Mouse (Mus musculus) megakaryocyte, embryonic 14.5 days (primary cell): ENCODE results near the gene Gemin7.

ENCODE experiments used
- FLI1 ChIP-seq: IDR thresholded peaks from 2 replicates; pipeline ENCODE4 v1.6.1; 2012; ENCODE audit warnings: low read length, inconsistent platforms, mixed read lengths
- GATA1 ChIP-seq: IDR thresholded peaks from 3 replicates; pipeline ENCODE4 v1.6.1; 2012; ENCODE audit warnings: mixed read lengths, low read length, inconsistent platforms, borderline replicate concordance

- TF ChIP-seq GATA1 (no peak), FLI1 (no peak)
Observed at GRCm38 (mm10) chr7:19607291-19607690, 29.9 kb upstream of the Gemin7 start.
